Mouse (Mus musculus) brain, embryonic 18.5 days (tissue): Measurements from ENCODE around the gene Nomo1.

Experiments
- DNase-seq: peaks from one replicate; pipeline ENCODE4 v3.0.0-alpha.2; 2012; ENCODE audit warnings: low read depth, low spot score

The Nomo1 gene

GRCm38 (mm10) chr7:46045882-46046281 lies 12.4 kb downstream of the Nomo1 start:
- DNase-seq, result no peak

- DNase-seq, result no peak
These were observed 14.5 kb downstream of the Nomo1 start for GRCm38 (mm10) chr7:46047873-46048562.

GRCm38 (mm10) chr7:46049981-46050380 lies 16.5 kb downstream of the Nomo1 start:
- DNase-seq, result no peak

- DNase-seq, result no peak
These were observed 18.8 kb downstream of the Nomo1 start for GRCm38 (mm10) chr7:46052161-46052821.

- DNase-seq, result no peak
These were observed 20.1 kb downstream of the Nomo1 start for GRCm38 (mm10) chr7:46053566-46053965.

- DNase-seq, result no peak
These were observed 25.4 kb downstream of the Nomo1 start for GRCm38 (mm10) chr7:46058882-46059281.

GRCm38 (mm10) chr7:46060688-46061087 lies 27.2 kb downstream of the Nomo1 start:
- no peak for DNase-seq

GRCm38 (mm10) chr7:46061614-46062013 lies 28.1 kb downstream of the Nomo1 start:
- no peak for DNase-seq

- no peak for DNase-seq
These were observed 29.8 kb downstream of the Nomo1 start for GRCm38 (mm10) chr7:46063296-46063695.

GRCm38 (mm10) chr7:46068831-46069230 lies 35.3 kb downstream of the Nomo1 start:
- DNase-seq, result no peak

- no peak for DNase-seq
These were observed 43.3 kb downstream of the Nomo1 start for GRCm38 (mm10) chr7:46076844-46077243.

- no peak for DNase-seq
These were observed 44.2 kb downstream of the Nomo1 start for GRCm38 (mm10) chr7:46077675-46078074.

GRCm38 (mm10) chr7:46084024-46084423 lies 50.5 kb downstream of the Nomo1 start:
- no peak for DNase-seq

- DNase-seq, result no peak
These were observed 51.5 kb downstream of the Nomo1 start for GRCm38 (mm10) chr7:46084839-46085513.

- DNase-seq, result no peak
These were observed 52.9 kb downstream of the Nomo1 start for GRCm38 (mm10) chr7:46086378-46086777.

GRCm38 (mm10) chr7:46088241-46088640 lies 54.7 kb downstream of the Nomo1 start:
- no peak for DNase-seq

GRCm38 (mm10) chr7:46092803-46093202 lies 59.3 kb downstream of the Nomo1 start:
- DNase-seq, result no peak

GRCm38 (mm10) chr7:46096136-46096535 lies 62.6 kb downstream of the Nomo1 start:
- peak; percentile 49 for DNase-seq

- DNase-seq, result no peak
These were observed 63.9 kb downstream of the Nomo1 start for GRCm38 (mm10) chr7:46097319-46097783.

- DNase-seq, result no peak
These were observed 64.9 kb downstream of the Nomo1 start for GRCm38 (mm10) chr7:46098221-46098918.

GRCm38 (mm10) chr7:46098919-46099286 lies 65.4 kb downstream of the Nomo1 start:
- DNase-seq, result no peak

- DNase-seq, result no peak
These were observed 66.2 kb downstream of the Nomo1 start for GRCm38 (mm10) chr7:46099682-46100081.
